Mouse (Mus musculus) liver, postnatal 0 days (tissue): Measurements from ENCODE around the gene Lbhd2.

Experiments
- CTCF ChIP-seq: sonication (generic); IDR thresholded peaks from 2 replicates; pipeline ENCODE4 v1.5.1; 2016; ENCODE audit warnings: antibody characterized with exemption, low read depth
- EP300 ChIP-seq: IDR thresholded peaks from 2 replicates; pipeline ENCODE4 v1.6.1; 2016; ENCODE audit warnings: antibody characterized with exemption, low read depth, mild to moderate bottlenecking

GRCm38 (mm10) chr12:111430049-111430867, 23.6 kb downstream of the Lbhd2 start:
- no peak for TF ChIP-seq CTCF
- TF ChIP-seq EP300 = no peak
